10 mouse cellular contexts compared by ENCODE assay signal in the genomic region with DNA sequence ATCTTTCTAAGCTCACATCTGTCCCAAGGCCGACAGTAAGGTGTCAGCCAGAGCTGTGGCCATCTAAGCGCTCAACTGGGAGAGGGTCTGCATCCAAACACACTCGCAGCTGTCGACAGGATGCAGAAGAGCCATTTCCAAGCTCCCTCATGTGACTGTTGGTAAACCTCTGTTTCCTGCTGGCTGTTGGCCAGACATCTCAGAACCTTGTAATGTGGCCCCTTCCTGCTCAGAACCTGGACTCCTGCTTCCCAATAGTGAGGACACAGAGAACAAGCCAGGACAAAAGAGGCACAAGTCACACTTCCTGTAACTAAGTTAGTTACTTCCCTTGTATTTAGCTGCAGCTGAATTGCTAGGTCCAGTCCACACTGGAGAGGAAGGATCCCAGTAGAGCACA.
DNase-seq lines count a peak whose midpoint lies in the region; ATAC-seq lines count a peak whose summit lies in the region.
"Had no signal": no experiment of that assay in that cellular context is flagged by ENCODE, and none has a peak within 500 bp of the region (broad histone marks: within the 10 kb centered on the region; RNA-seq: fewer than 3 reads in every experiment).

No protein-coding gene starts in this region.

- H3K27me3 ChIP-seq in heart, embryonic 11.5 days (ENCODE audit: control insufficient read depth, insufficient read depth, low read length): no peaks in the 10 kb centered on the region
- no peaks in the 10 kb centered on the region for H3K27me3 ChIP-seq in midbrain, embryonic 15.5 days (replicated peaks)
- H3K27me3 ChIP-seq: CH12.LX; embryonic facial prominence, embryonic 12.5 days had no signal

- 0 out of 2 replicates have a peak overlapping the region, but pooled peaks have one; percentile 39 for H3K9ac ChIP-seq in heart, embryonic 11.5 days (ENCODE audit: low read depth, low read length)
- no peak overlapping the region for H3K9ac ChIP-seq in midbrain, embryonic 15.5 days
- H3K9ac ChIP-seq: embryonic facial prominence, embryonic 12.5 days had no signal

- ATAC-seq in heart, embryonic 11.5 days (replicated peaks; ENCODE audit: insufficient number of reproducible peaks, low FRiP score, low TSS enrichment): peak; percentile 59
- ATAC-seq in midbrain, embryonic 15.5 days (replicated peaks): no peak

- 25% methylated on average over 4 of the region's 4 CpGs for WGBS in heart, embryonic 11.5 days (ENCODE audit: insufficient replicate concordance)
- 2% methylated on average over 4 of the region's 4 CpGs for WGBS in macrophage (ENCODE audit: missing documents)
- WGBS in midbrain, embryonic 15.5 days: 77% methylated on average over 4 of the region's 4 CpGs

- no peak overlapping the region for H3K4me3 ChIP-seq in heart, embryonic 11.5 days (ENCODE audit: low read depth, low read length)
- no peak overlapping the region for H3K4me3 ChIP-seq in macrophage (ENCODE audit: inconsistent target)
- H3K4me3 ChIP-seq in midbrain, embryonic 15.5 days: no peak overlapping the region
- H3K4me3 ChIP-seq: embryonic facial prominence, embryonic 12.5 days had no signal

- no peaks in the 10 kb centered on the region for H3K79me2 ChIP-seq in macrophage (ENCODE audit: inconsistent target)

- H3K36me3 ChIP-seq in heart, embryonic 11.5 days (ENCODE audit: control insufficient read depth, insufficient read depth, low read length): no peaks in the 10 kb centered on the region
- no peaks in the 10 kb centered on the region for H3K36me3 ChIP-seq in macrophage (ENCODE audit: inconsistent target)
- no peaks in the 10 kb centered on the region for H3K36me3 ChIP-seq in midbrain, embryonic 15.5 days (replicated peaks)
- H3K36me3 ChIP-seq: embryonic facial prominence, embryonic 12.5 days had no signal

- DNase-seq in gastrocnemius, adult 18-20 months (ENCODE audit: low spot score): peak; percentile 21
- no peak for DNase-seq in gastrocnemius, adult 8-10 months (ENCODE audit: low spot score in 2 of 2)
- DNase-seq in adrenal gland, adult 8-10 months: peak; percentile 52
- peak; percentile 74 to 77 for DNase-seq in kidney, postnatal 36 days
- no peak for DNase-seq in cerebellum, adult 11 months

- no peaks in the 10 kb centered on the region for H3K9me3 ChIP-seq in heart, embryonic 11.5 days (replicated peaks; ENCODE audit: control insufficient read depth, low read length)
- no peaks in the 10 kb centered on the region for H3K9me3 ChIP-seq in midbrain, embryonic 15.5 days
- H3K9me3 ChIP-seq: embryonic facial prominence, embryonic 12.5 days had no signal

- 0 out of 2 replicates have a peak overlapping the region, but pooled peaks have one; percentile 6 for H3K4me2 ChIP-seq in heart, embryonic 11.5 days
- no peak overlapping the region for H3K4me2 ChIP-seq in midbrain, embryonic 15.5 days
- H3K4me2 ChIP-seq: embryonic facial prominence, embryonic 12.5 days had no signal

- peaks cover 7% of the 10 kb centered on the region for H3K4me1 ChIP-seq in heart, embryonic 11.5 days (ENCODE audit: control insufficient read depth, insufficient read depth, low read length)
- no peaks in the 10 kb centered on the region for H3K4me1 ChIP-seq in midbrain, embryonic 15.5 days
- H3K4me1 ChIP-seq: embryonic facial prominence, embryonic 12.5 days had no signal

- H3K27ac ChIP-seq in heart, embryonic 11.5 days (ENCODE audit: low read depth, low read length): peak overlapping the region; percentile 64
- H3K27ac ChIP-seq in macrophage: peak overlapping the region; percentile 97
- H3K27ac ChIP-seq in midbrain, embryonic 15.5 days: no peak overlapping the region
- H3K27ac ChIP-seq: embryonic facial prominence, embryonic 12.5 days had no signal

Comparison
In these comparisons a context has a peak if more than half of its experiments do, and no peak if none do; other contexts are left out.
1. DNase-seq: peak in gastrocnemius, adult 18-20 months (single experiment), adrenal gland, adult 8-10 months (single experiment) and kidney, postnatal 36 days (2 of 2); none in gastrocnemius, adult 8-10 months (0 of 2) and cerebellum, adult 11 months (single experiment).